Mouse (Mus musculus) retina, embryonic 14.5 days (tissue): ENCODE data around the gene Dgcr2.
A peak's percentile ranks its signal among the peaks of the same experiment; 100 is the strongest.

Source experiments
- DNase-seq: peaks from one replicate; pipeline ENCODE4 v3.0.0-alpha.2; 2015; ENCODE audit warnings: low spot score

The Dgcr2 gene

GRCm38 (mm10) chr16:17898462-17898861 lies at the start of gene Dgcr2, which contains the start of gene Tssk2:
Dgcr2 (minus strand) TSS chr16:17898562.
Tssk2 (plus strand) TSS chr16:17898637.
- no peak for DNase-seq

- DNase-seq: no peak
Measured at GRCm38 (mm10) chr16:17945081-17945831, 46.9 kb upstream of the Dgcr2 start.

GRCm38 (mm10) chr16:17943466-17943865 lies 45.1 kb upstream of the Dgcr2 start:
- DNase-seq: no peak

- no peak for DNase-seq
Measured at GRCm38 (mm10) chr16:17939255-17939751, 40.9 kb upstream of the Dgcr2 start.

- peak; percentile 84 for DNase-seq
Measured at GRCm38 (mm10) chr16:17938821-17939220, 40.5 kb upstream of the Dgcr2 start.

- DNase-seq: no peak
Measured at GRCm38 (mm10) chr16:17938187-17938586, 39.8 kb upstream of the Dgcr2 start.

GRCm38 (mm10) chr16:17936776-17937175 lies 38.4 kb upstream of the Dgcr2 start:
- DNase-seq: no peak

GRCm38 (mm10) chr16:17934445-17934910 lies 36.1 kb upstream of the Dgcr2 start:
- no peak for DNase-seq

- DNase-seq: no peak
Measured at GRCm38 (mm10) chr16:17933594-17934444, 35.5 kb upstream of the Dgcr2 start.

- no peak for DNase-seq
Measured at GRCm38 (mm10) chr16:17931906-17932460, 33.6 kb upstream of the Dgcr2 start.

- no peak for DNase-seq
Measured at GRCm38 (mm10) chr16:17929631-17930030, 31.3 kb upstream of the Dgcr2 start.

GRCm38 (mm10) chr16:17929211-17929610 lies 30.8 kb upstream of the Dgcr2 start:
- no peak for DNase-seq

- DNase-seq: peak; percentile 88
Measured at GRCm38 (mm10) chr16:17928627-17929104, 30.3 kb upstream of the Dgcr2 start.

GRCm38 (mm10) chr16:17928087-17928580 lies 29.8 kb upstream of the Dgcr2 start, which contains the start of gene Slc25a1:
Slc25a1 (minus strand) TSS chr16:17928219.
- DNase-seq: peak; percentile 76

- peak; percentile 64 for DNase-seq
Measured at GRCm38 (mm10) chr16:17927351-17928082, 29.2 kb upstream of the Dgcr2 start.

GRCm38 (mm10) chr16:17922163-17922538 lies 23.8 kb upstream of the Dgcr2 start:
- DNase-seq: no peak

- DNase-seq: peak; percentile 98
Measured at GRCm38 (mm10) chr16:17921325-17922162, 23.2 kb upstream of the Dgcr2 start.

- peak; percentile 37 for DNase-seq
Measured at GRCm38 (mm10) chr16:17920586-17920985, 22.2 kb upstream of the Dgcr2 start.

GRCm38 (mm10) chr16:17914307-17915249 lies 16.2 kb upstream of the Dgcr2 start, which contains the start of gene Gsc2:
Gsc2 (minus strand) TSS chr16:17915059.
- peak; percentile 43 for DNase-seq
